Mouse (Mus musculus): Measurements from ENCODE around the gene Gm45711.

The Gm45711 gene

GRCm38 (mm10) chr8:104242038-104242644 is 67.7 kb downstream of the Gm45711 start:
- no peak for DNase-seq (ENCODE audit: low spot score in 2 of 2)

GRCm38 (mm10) chr8:104239418-104239861 is 70.4 kb downstream of the Gm45711 start:
- DNase-seq (ENCODE audit: low spot score in 2 of 2): peak; percentile 43 to 59

DNA sequence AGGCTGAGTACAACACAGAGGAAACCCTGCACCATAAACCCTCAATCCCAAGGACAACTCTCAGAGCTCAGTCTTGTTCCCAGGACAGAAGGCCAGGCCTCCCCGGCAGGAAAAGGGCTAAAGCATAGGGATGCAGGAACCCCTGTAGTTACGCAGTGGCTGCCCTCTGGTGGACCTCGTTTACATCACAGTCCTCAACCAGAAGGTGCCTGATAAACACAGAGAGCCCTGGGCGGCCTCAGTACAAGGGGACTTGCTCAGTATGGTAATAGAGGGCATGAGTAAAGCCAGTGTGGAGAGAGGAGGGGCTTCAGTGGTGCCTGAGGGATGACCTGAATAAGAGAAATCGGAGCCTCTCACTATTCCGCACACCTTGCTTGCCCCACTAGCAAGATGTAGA is 75.3 kb downstream of the Gm45711 start:
- no peak for DNase-seq (ENCODE audit: low spot score in 2 of 2)

- DNase-seq (ENCODE audit: low spot score in 2 of 2): peak in 1 of 2 experiments; percentile 18
Measured at GRCm38 (mm10) chr8:104232919-104233318, 77.0 kb downstream of the Gm45711 start.

GRCm38 (mm10) chr8:104232039-104232438 is 77.8 kb downstream of the Gm45711 start:
- DNase-seq (ENCODE audit: low spot score in 2 of 2): no peak
